Mouse (Mus musculus) hindbrain, embryonic 11.5 days (tissue): ENCODE results near the gene Tmod3. TPM values are rescaled to one million over a fixed set of nuclear protein-coding genes. Genes with fewer than 3 reads are reported as not detected.
A peak's percentile ranks its signal among the peaks of the same experiment; 100 is the strongest.
"Not testable (repeated sequence)": the region's sequence is repeated elsewhere in the genome, so short reads cannot be mapped to it uniquely, and the experiment has no call there.

ENCODE experiments used
- ATAC-seq: fragments of 200-750 bp; cut with Nextera tagmentation; 2 replicates; pipeline ENCODE4 v1.8.0; 2017; ENCODE audit warnings: mild to moderate bottlenecking, moderate TSS enrichment, moderate library complexity; ENCODE audit not compliant: low FRiP score
- DNase-seq: peaks from one replicate; pipeline ENCODE4 v3.0.0-alpha.2; 2015; ENCODE audit warnings: low spot score
- H3K27ac ChIP-seq: fragments of 300-500 bp; sonication (generic); 2 replicates; pipeline ENCODE4 v1.5.1; 2014; ENCODE audit warnings: mild to moderate bottlenecking, low read depth, low read length
- H3K27me3 ChIP-seq: fragments of 300-500 bp; sonication (generic); 2 replicates; pipeline ENCODE4 v1.6.1; 2014; ENCODE audit warnings: mild to moderate bottlenecking, low read length, moderate library complexity, mixed read lengths; ENCODE audit not compliant: control insufficient read depth, insufficient read depth
- H3K36me3 ChIP-seq: fragments of 300-500 bp; sonication (generic); 2 replicates; pipeline ENCODE4 v1.6.1; 2014; ENCODE audit warnings: mild to moderate bottlenecking, low read length, moderate library complexity, mixed read lengths; ENCODE audit not compliant: control insufficient read depth, insufficient read depth
- H3K4me1 ChIP-seq: fragments of 300-500 bp; sonication (generic); replicated peaks from 2 replicates; pipeline ENCODE4 v1.6.1; 2014; ENCODE audit warnings: low read length, mixed read lengths; ENCODE audit not compliant: control insufficient read depth, insufficient read depth
- H3K4me2 ChIP-seq: fragments of 300-500 bp; sonication (generic); replicated peaks from 2 replicates; pipeline ENCODE4 v1.6.1; 2014; ENCODE audit warnings: mild to moderate bottlenecking, low read depth, low read length
- H3K4me3 ChIP-seq: fragments of 300-500 bp; sonication (generic); 2 replicates; pipeline ENCODE4 v1.5.1; 2014; ENCODE audit warnings: low read depth, low read length
- H3K9ac ChIP-seq: fragments of 300-500 bp; sonication (generic); 2 replicates; pipeline ENCODE4 v1.6.1; 2014; ENCODE audit warnings: low read depth, low read length
- H3K9me3 ChIP-seq: fragments of 300-500 bp; sonication (generic); 2 replicates; pipeline ENCODE4 v1.6.1; 2016; ENCODE audit warnings: low read length; ENCODE audit not compliant: control insufficient read depth
- WGBS: fragments of 180-500 bp; shearing (Covaris S2); extraction: QIAGEN DNeasy Blood & Tissue Kit; methylation state at CpG from one replicate; pipeline ENCODE4 v1.1.7; 2014; 5-methylcytosine and 5-hydroxymethylcytosine counted together
- polyA plus RNA-seq: library from polyadenylated mRNA; unstranded; fragments of >200 nt; fragmentation: Nextera tagmentation; extraction: Ambion mirVana; gene quantifications from 2 replicates; pipeline ENCODE4 v1.2.1, GENCODE M21; 2014

The Tmod3 gene
- polyA plus RNA-seq, 1 experiment from 2014 or later: 96.9 TPM

DNA sequence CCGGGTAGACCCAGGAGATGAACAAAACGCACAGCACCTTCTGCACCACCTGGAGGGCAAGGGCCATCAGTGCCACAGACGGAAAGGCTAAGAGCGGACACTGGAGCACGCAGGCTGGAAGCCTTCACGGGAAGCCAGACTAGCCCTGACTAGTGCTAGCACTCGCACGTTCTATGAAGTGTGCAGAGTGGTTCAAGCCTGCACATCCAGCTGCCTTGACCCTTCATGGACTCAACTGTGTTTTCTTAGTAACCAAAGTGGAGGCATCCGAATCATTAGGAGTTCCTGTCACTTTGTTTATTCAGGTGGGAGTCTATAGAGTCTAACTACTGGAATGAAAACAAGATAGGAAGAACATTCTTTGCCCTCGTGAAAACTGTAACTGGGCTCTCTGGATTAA lies 63.5 kb downstream of the Tmod3 start:
- ATAC-seq: no peak
- Histone ChIP-seq H3K36me3 (no peaks in the 10 kb centered on the region), H3K4me1 (no peaks in the 10 kb centered on the region), H3K27ac (no peak overlapping the region), H3K9ac (no peak overlapping the region), H3K4me3 (no peak overlapping the region), H3K9me3 (no peaks in the 10 kb centered on the region), H3K4me2 (no peak overlapping the region), H3K27me3 (no peaks in the 10 kb centered on the region)
- WGBS: 66% methylated on average over 10 of the region's 10 CpGs
- peak; percentile 6 for DNase-seq

DNA sequence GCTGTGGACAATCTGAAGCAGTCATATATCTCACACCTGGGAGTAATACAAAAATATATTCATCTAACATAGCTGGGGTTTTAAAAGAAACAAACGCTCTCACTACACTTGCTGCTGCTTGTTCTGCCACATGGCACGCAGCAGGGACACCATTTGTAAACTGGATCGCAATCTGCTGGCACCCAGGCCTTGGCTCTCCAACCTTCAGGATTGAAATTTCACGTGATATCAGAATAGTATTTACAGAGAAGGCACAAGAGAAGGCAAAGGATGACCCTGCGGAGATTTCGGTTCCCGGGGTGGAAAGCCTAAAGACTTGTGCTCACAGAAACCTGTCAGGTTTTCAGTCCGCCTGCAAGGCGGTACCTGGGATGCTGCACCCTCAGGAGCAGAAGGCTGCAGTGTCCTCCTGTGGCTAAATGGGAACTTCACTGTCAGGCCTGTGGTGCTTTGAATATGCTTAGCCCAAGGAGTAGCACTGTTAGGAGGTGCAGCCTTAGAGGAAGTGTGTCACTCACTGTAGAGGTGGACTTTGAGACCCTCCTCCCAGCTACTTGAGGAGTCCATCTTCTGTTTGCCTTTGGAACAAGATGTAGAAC lies 65.0 kb downstream of the Tmod3 start:
- H3K9ac ChIP-seq: no peak overlapping the region
- no peak for DNase-seq
- no peaks in the 10 kb centered on the region for H3K36me3 ChIP-seq
- no peaks in the 10 kb centered on the region for H3K9me3 ChIP-seq
- no peaks in the 10 kb centered on the region for H3K4me1 ChIP-seq
- no peak for ATAC-seq
- no peaks in the 10 kb centered on the region for H3K27me3 ChIP-seq
- WGBS: 79% methylated on average over 9 of the region's 9 CpGs
- H3K4me3 ChIP-seq: no peak overlapping the region
- H3K4me2 ChIP-seq: no peak overlapping the region
- H3K27ac ChIP-seq: no peak overlapping the region

DNA sequence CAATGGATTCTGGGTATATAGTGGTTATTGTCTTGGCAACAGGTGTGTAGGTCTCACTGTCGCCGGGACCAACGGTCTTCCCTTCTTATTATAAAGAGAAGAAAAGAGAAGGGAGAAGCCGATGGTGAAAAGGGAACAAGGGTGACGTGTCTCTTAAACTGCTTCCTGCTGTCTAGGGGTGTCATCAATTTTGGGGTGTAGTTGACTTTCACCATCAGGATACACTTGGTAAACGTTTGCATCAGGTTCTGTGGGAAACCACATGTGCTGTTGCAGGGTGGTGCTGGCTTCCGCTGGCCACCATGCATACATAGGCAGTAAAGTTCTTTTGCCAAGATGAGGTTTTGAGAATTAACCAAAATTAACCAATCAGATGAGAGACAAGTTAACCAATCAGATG lies 71.2 kb downstream of the Tmod3 start:
- not testable (repeated sequence) for ATAC-seq, H3K9me3 ChIP-seq, H3K27me3 ChIP-seq, H3K27ac ChIP-seq, H3K4me2 ChIP-seq, H3K36me3 ChIP-seq, H3K4me3 ChIP-seq, H3K9ac ChIP-seq, H3K4me1 ChIP-seq, DNase-seq
- WGBS: 98% methylated on average over 7 of the region's 7 CpGs

DNA sequence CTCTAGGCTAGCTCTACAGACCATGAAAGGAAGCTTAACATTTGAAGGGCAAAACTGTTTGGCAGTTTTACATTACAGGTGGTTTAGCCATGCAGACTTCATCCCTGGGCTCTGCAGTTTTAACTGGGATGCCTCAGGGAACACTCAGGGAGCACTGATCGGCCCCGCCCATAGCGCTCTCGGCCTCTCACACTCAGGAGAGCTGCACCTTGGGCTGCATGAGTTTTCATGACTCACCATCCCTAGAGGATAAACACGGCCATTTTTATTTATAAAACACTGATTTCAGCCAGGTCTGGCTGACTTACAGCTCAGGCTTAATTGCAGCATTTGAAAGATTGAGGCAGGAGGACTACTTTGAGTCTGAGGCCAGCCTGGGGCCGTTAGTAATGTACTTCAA lies 74.2 kb downstream of the Tmod3 start:
- H3K36me3 ChIP-seq: no peaks in the 10 kb centered on the region
- no peak overlapping the region for H3K4me2 ChIP-seq
- no peak overlapping the region for H3K27ac ChIP-seq
- WGBS: 89% methylated on average over 6 of the region's 6 CpGs
- no peak overlapping the region for H3K4me3 ChIP-seq
- H3K4me1 ChIP-seq: no peaks in the 10 kb centered on the region
- no peaks in the 10 kb centered on the region for H3K27me3 ChIP-seq
- no peaks in the 10 kb centered on the region for H3K9me3 ChIP-seq
- H3K9ac ChIP-seq: no peak overlapping the region
- DNase-seq (no peak), ATAC-seq (no peak)

DNA sequence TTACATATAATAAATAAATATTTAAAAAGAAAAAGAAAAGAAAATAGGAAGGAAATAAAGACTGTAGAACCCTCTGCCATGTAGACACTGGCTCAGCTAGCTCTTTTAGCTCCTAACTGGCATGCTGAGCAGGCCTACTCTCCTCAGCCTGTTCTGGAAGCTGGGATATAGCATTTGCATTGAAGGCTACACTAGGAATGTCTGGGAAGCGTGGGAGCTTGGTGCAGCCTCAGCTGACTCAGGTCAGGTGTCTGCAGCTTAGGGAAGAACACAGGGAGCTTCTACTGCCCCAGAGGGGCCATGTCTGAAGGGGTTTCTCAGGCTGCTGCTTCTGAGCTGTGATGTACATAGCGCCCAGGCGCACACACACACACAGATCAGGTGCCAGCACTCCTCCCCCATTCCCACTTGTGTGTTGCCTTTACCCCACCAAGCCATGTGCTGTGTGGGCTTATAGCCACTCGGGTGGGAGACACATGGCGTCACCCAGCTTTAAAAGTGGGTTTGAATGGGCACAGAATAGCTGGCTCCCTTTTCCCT lies 78.9 kb downstream of the Tmod3 start:
- no peaks in the 10 kb centered on the region for H3K27me3 ChIP-seq
- H3K27ac ChIP-seq: no peak overlapping the region
- ATAC-seq (no peak), DNase-seq (no peak)
- no peak overlapping the region for H3K4me2 ChIP-seq
- H3K9ac ChIP-seq: no peak overlapping the region
- H3K4me3 ChIP-seq: no peak overlapping the region
- no peaks in the 10 kb centered on the region for H3K36me3 ChIP-seq
- 88% methylated on average over 5 of the region's 5 CpGs for WGBS
- H3K9me3 ChIP-seq: no peaks in the 10 kb centered on the region
- H3K4me1 ChIP-seq: no peaks in the 10 kb centered on the region

DNA sequence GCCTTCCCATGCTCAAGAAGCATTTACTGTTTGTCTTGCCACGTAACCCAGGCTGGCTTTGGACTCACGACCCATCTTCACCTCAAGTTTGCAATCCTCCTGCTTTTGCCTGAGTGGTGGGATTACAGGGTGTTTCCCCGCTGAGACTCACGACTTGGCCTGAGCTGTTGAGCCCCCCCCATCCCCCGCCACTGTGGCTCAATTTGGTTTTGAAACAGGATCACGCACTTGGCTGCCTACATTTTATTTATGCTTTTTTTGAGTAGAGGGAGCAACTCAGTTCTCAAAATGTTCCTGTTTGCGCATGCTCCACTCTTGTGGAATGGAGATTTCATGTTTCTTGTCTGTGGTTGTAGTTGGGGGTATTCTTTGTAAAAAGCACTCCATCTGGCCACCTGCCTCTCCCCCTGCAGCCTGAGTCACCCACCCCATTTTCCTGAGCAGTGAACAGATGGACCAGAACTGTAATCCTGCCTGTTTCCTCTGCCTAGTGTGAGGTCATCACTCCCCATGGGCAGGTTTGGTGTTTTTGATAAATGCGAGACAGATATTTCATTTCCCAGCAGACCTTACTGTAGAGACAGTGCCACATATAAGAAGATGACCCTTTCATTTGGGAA lies 80.2 kb downstream of the Tmod3 start:
- WGBS: 68% methylated on average over 8 of the region's 8 CpGs
- H3K27me3 ChIP-seq: no peaks in the 10 kb centered on the region
- no peak overlapping the region for H3K4me3 ChIP-seq
- H3K9me3 ChIP-seq: no peaks in the 10 kb centered on the region
- no peaks in the 10 kb centered on the region for H3K4me1 ChIP-seq
- no peaks in the 10 kb centered on the region for H3K36me3 ChIP-seq
- H3K27ac ChIP-seq: no peak overlapping the region
- ATAC-seq: no peak
- no peak for DNase-seq
- no peak overlapping the region for H3K9ac ChIP-seq
- no peak overlapping the region for H3K4me2 ChIP-seq

DNA sequence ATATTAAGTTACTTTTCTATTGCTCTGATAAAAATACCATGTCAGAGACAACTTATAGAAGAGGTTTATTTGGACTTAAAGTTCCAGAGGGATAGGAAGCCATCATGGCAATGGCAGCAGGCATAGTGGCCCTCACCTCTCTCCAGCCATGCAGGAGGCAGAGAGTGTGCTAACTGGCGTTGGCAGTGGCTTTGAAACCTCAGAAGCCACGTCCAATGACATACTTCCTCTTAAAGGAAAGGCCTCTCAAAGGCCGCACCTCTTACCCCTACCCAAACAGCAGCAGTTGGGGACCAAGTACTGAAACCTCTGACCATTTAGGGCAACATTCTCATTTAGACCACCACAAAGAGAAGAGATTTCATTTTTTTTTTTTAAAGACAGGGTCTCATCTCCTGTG lies 82.2 kb downstream of the Tmod3 start:
- no peaks in the 10 kb centered on the region for H3K9me3 ChIP-seq
- no peak for ATAC-seq
- H3K4me3 ChIP-seq: no peak overlapping the region
- no peak overlapping the region for H3K27ac ChIP-seq
- H3K4me2 ChIP-seq: no peak overlapping the region
- H3K9ac ChIP-seq: no peak overlapping the region
- WGBS: 79% methylated on average over 3 of the region's 3 CpGs
- DNase-seq: no peak
- no peaks in the 10 kb centered on the region for H3K4me1 ChIP-seq
- no peaks in the 10 kb centered on the region for H3K36me3 ChIP-seq
- H3K27me3 ChIP-seq: no peaks in the 10 kb centered on the region

DNA sequence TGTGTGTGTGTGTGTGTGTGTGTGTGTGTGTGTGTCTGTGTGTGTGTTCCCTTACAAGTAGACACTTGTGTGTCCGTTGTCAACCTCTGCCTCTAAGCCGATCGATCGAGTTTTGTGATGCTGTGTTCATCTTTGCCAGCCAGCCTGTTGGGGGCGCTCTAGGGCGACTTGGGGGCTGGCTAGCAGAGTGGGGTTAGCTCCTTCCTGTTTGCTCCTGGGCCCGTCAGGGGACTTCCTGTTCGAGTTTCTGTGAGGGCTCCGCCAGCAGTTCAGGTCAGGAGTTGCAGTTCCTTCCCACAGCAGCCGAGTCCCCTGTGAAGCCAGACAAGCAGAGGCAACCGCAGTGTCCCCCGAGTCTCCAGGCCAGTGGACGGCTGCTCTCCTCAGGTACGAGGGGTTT lies 91.2 kb downstream of the Tmod3 start:
- Histone ChIP-seq H3K9ac (no peak overlapping the region), H3K27me3 (no peaks in the 10 kb centered on the region), H3K4me1 (no peaks in the 10 kb centered on the region), H3K9me3 (no peaks in the 10 kb centered on the region), H3K27ac (no peak overlapping the region), H3K4me2 (no peak overlapping the region), H3K4me3 (no peak overlapping the region), H3K36me3 (peaks cover 7% of the 10 kb centered on the region; the same call in 1 of the 2 replicates)
- WGBS: 86% methylated on average over 14 of the region's 14 CpGs
- no peak for ATAC-seq
- DNase-seq: peak; percentile 29

DNA sequence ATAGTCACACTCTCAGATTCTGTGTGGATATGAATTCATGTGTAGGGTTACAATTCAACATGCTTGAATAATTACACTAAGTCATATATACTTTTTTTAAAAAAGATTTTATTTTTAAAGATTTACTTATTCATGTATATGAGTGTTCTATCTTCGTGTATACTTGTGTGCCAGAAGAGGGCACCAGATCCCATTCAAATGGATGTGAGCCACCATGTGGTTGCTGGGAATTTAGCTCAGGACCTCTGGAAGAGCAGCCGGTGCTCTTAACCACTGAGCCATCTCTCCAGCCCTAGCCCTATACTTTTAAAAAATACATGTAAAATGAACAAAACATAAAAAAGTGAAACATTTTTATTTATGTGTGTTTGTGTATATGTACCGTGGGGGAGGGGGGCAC lies 91.9 kb downstream of the Tmod3 start:
- WGBS: 96% methylated on average over 3 of the region's 3 CpGs
- Histone ChIP-seq H3K4me2 (no peak overlapping the region), H3K27me3 (no peaks in the 10 kb centered on the region), H3K9me3 (no peaks in the 10 kb centered on the region), H3K36me3 (peaks cover 7% of the 10 kb centered on the region; the same call in 1 of the 2 replicates), H3K9ac (no peak overlapping the region), H3K27ac (no peak overlapping the region), H3K4me3 (no peak overlapping the region), H3K4me1 (no peaks in the 10 kb centered on the region)
- ATAC-seq (no peak), DNase-seq (no peak)
